Mouse (Mus musculus): Measurements from ENCODE around the gene Hist1h1b. TPM values are rescaled to one million over a fixed set of nuclear protein-coding genes. Genes with fewer than 3 reads are reported as not detected.
A peak's percentile ranks its signal among the peaks of the same experiment; 100 is the strongest.

The Hist1h1b gene
- total RNA-seq, 2 experiments from 2014 or later = 329 to 1,634 TPM

DNA sequence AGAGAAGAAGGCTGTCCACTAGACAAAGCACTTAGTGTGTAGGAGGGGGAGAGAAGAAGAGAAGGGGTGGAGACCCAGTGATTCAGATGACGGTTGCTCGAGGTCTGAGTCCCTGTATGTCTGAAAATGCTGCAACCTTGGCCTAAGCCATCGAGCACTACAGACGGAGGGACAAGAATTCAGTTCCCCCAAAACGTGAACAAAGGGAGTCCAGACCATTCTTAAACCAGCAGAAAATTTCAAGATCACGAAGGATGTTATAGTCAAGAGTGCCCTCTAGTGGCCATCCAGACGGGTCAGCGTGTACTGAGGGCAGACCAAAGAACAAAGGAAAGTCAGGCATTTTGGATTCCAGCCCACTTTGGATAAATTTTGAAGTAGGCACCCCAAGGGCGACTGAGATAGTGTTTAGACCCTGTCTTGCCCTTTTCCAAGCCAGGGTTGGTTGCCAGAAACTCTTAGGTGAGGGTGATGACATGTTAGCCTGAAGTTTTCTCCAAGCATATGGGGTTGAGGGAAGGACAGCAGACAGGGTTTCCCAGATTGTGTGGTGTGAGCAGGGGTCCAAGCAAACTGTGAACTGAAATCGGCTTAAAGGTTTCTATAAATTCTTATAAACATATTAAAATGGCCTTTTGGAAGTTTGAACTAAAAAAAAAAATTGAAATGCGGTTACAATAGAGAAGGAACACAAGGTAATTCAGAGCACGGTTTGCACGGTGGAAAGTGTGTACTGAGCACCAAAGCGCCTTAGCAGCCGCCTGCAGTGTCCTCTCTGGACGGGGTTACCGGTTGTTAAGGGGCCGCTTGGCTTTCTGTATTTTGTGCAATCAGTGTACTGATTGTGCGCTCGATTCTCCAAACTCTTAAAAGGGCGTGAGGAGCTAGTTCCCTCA, 46.2 kb downstream of the Hist1h1b start:
- peak; percentile 71 for ATAC-seq (replicated peaks; ENCODE audit: poor library complexity, severe bottlenecking)

DNA sequence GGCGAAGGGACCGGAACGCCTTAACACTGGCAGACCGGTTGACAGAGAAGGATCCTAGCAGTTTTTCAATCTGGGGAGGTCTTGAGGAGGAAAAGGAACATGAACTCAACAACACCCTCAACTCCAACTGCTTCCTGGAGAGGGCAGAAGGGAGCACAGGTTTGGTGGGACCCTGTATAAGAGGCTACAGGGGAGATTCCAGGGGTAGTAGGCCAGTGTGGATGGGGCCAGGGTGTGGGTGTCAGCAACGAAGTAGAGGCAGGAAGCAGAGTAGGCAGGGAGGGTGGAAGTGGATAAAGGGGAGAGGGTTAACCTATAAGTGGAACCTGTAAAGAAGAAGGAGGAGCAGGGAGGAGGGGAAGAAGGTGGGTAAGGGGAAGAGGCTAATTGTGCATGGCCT, 47.0 kb downstream of the Hist1h1b start:
- ATAC-seq (replicated peaks; ENCODE audit: poor library complexity, severe bottlenecking) = no peak

Other genes starting within 250 kb of the Hist1h1b start
- gene Zkscan8, start 249.5 kb downstream of the Hist1h1b start, total RNA-seq (2014; fragmentation: Nextera tagmentation) = 10.9 TPM in 2 replicates
- 7.3 and 7.8 TPM in 2 replicates for gene Zkscan8, start 249.5 kb downstream of the Hist1h1b start, total RNA-seq (2017)
- not detected in 2 replicates for gene Olfr1366, start 237.8 kb downstream of the Hist1h1b start, total RNA-seq (2014; fragmentation: Nextera tagmentation)
- gene Olfr1366, start 237.8 kb downstream of the Hist1h1b start, total RNA-seq (2017) = not detected in 2 replicates
- not detected in 2 replicates for gene Olfr1535, start 220.7 kb downstream of the Hist1h1b start, total RNA-seq (2014; fragmentation: Nextera tagmentation)
- gene Olfr1535, start 220.7 kb downstream of the Hist1h1b start, total RNA-seq (2017) = not detected in 2 replicates
- not detected in 2 replicates for gene Olfr1364, start 198.9 kb downstream of the Hist1h1b start, total RNA-seq (2014; fragmentation: Nextera tagmentation)
- gene Olfr1364, start 198.9 kb downstream of the Hist1h1b start, total RNA-seq (2017) = not detected in 2 replicates
- gene Olfr1362, start 166.6 kb downstream of the Hist1h1b start, total RNA-seq (2014; fragmentation: Nextera tagmentation) = not detected in 2 replicates
- gene Olfr1362, start 166.6 kb downstream of the Hist1h1b start, total RNA-seq (2017) = not detected in 2 replicates
- not detected in 2 replicates for gene Olfr11, start 138.1 kb downstream of the Hist1h1b start, total RNA-seq (2014; fragmentation: Nextera tagmentation)
- gene Olfr11, start 138.1 kb downstream of the Hist1h1b start, total RNA-seq (2017) = not detected in 2 replicates
- gene Olfr1361, start 117.2 kb downstream of the Hist1h1b start, total RNA-seq (2014; fragmentation: Nextera tagmentation) = not detected in 2 replicates
- not detected in 2 replicates for gene Olfr1361, start 117.2 kb downstream of the Hist1h1b start, total RNA-seq (2017)
- gene Olfr1360, start 103.2 kb downstream of the Hist1h1b start, total RNA-seq (2014; fragmentation: Nextera tagmentation) = not detected in 2 replicates
- not detected in 2 replicates for gene Olfr1360, start 103.2 kb downstream of the Hist1h1b start, total RNA-seq (2017)
- not detected in 2 replicates for gene Olfr1359, start 82.5 kb downstream of the Hist1h1b start, total RNA-seq (2014; fragmentation: Nextera tagmentation)
- gene Olfr1359, start 82.5 kb downstream of the Hist1h1b start, total RNA-seq (2017) = not detected in 2 replicates
- gene Hist1h2bl, start 64.5 kb downstream of the Hist1h1b start, total RNA-seq (2014; fragmentation: Nextera tagmentation) = 210 and 236 TPM in 2 replicates
- gene Hist1h2bl, start 64.5 kb downstream of the Hist1h1b start, total RNA-seq (2017) = 416 and 515 TPM in 2 replicates
- gene Hist1h2ai, start 64.2 kb downstream of the Hist1h1b start, total RNA-seq (2014; fragmentation: Nextera tagmentation) = 17.2 TPM in 1 of 2 replicates, not detected in the other
- 2,072 and 5,185 TPM in 2 replicates for gene Hist1h2ai, start 64.2 kb downstream of the Hist1h1b start, total RNA-seq (2017)
- gene Hist1h3h, start 63.0 kb downstream of the Hist1h1b start, total RNA-seq (2014; fragmentation: Nextera tagmentation) = 4.5 TPM in 1 of 2 replicates, not detected in the other
- 334 and 360 TPM in 2 replicates for gene Hist1h3h, start 63.0 kb downstream of the Hist1h1b start, total RNA-seq (2017)
- 123 and 125 TPM in 2 replicates for gene Hist1h2bm, start 58.6 kb downstream of the Hist1h1b start, total RNA-seq (2014; fragmentation: Nextera tagmentation)
- 554 and 641 TPM in 2 replicates for gene Hist1h2bm, start 58.6 kb downstream of the Hist1h1b start, total RNA-seq (2017)
- gene Hist1h4j, start 45.6 kb downstream of the Hist1h1b start, total RNA-seq (2014; fragmentation: Nextera tagmentation) = 2.1 and 2.5 TPM in 2 replicates
- 277 and 325 TPM in 2 replicates for gene Hist1h4j, start 45.6 kb downstream of the Hist1h1b start, total RNA-seq (2017)
- 143 and 341 TPM in 2 replicates for gene Hist1h4k, start 30.1 kb downstream of the Hist1h1b start, total RNA-seq (2014; fragmentation: Nextera tagmentation)
- 2,272 and 2,398 TPM in 2 replicates for gene Hist1h4k, start 30.1 kb downstream of the Hist1h1b start, total RNA-seq (2017)
- 8.6 and 105 TPM in 2 replicates for gene Hist1h2ak, start 26.8 kb downstream of the Hist1h1b start, total RNA-seq (2014; fragmentation: Nextera tagmentation)
- gene Hist1h2ak, start 26.8 kb downstream of the Hist1h1b start, total RNA-seq (2017) = 1,120 and 1,478 TPM in 2 replicates
- gene Hist1h2bn, start 26.5 kb downstream of the Hist1h1b start, total RNA-seq (2014; fragmentation: Nextera tagmentation) = 168 and 218 TPM in 2 replicates
- 1,437 and 1,878 TPM in 2 replicates for gene Hist1h2bn, start 26.5 kb downstream of the Hist1h1b start, total RNA-seq (2017)
- gene Hist1h3i, start 2.7 kb upstream of the Hist1h1b start, total RNA-seq (2014; fragmentation: Nextera tagmentation) = 73.1 and 153 TPM in 2 replicates
- gene Hist1h3i, start 2.7 kb upstream of the Hist1h1b start, total RNA-seq (2017) = 268 and 310 TPM in 2 replicates
- 8.9 TPM in 1 of 2 replicates, not detected in the other for gene Hist1h2an, start 6.6 kb upstream of the Hist1h1b start, total RNA-seq (2014; fragmentation: Nextera tagmentation)
- gene Hist1h2an, start 6.6 kb upstream of the Hist1h1b start, total RNA-seq (2017) = 984 and 1,144 TPM in 2 replicates
- 8.8 and 28.0 TPM in 2 replicates for gene Hist1h2bp, start 6.8 kb upstream of the Hist1h1b start, total RNA-seq (2014; fragmentation: Nextera tagmentation)
- 41.2 and 55.0 TPM in 2 replicates for gene Hist1h2bp, start 6.8 kb upstream of the Hist1h1b start, total RNA-seq (2017)
- 261 and 279 TPM in 2 replicates for gene Hist1h2bq, start 29.6 kb upstream of the Hist1h1b start, total RNA-seq (2014; fragmentation: Nextera tagmentation)
- gene Hist1h2bq, start 29.6 kb upstream of the Hist1h1b start, total RNA-seq (2017) = 496 and 652 TPM in 2 replicates
- 54.5 TPM in 1 of 2 replicates, not detected in the other for gene Hist1h2ao, start 29.8 kb upstream of the Hist1h1b start, total RNA-seq (2014; fragmentation: Nextera tagmentation)
- gene Hist1h2ao, start 29.8 kb upstream of the Hist1h1b start, total RNA-seq (2017) = 38.4 TPM in 1 of 2 replicates, not detected in the other
- gene Hist1h4m, start 31.1 kb upstream of the Hist1h1b start, total RNA-seq (2014; fragmentation: Nextera tagmentation) = 72.5 and 88.1 TPM in 2 replicates
- gene Hist1h4m, start 31.1 kb upstream of the Hist1h1b start, total RNA-seq (2017) = 1,782 and 2,792 TPM in 2 replicates
- gene Hist1h4n, start 51.6 kb upstream of the Hist1h1b start, total RNA-seq (2014; fragmentation: Nextera tagmentation) = 21.5 and 58.9 TPM in 2 replicates
- 1,825 and 2,129 TPM in 2 replicates for gene Hist1h4n, start 51.6 kb upstream of the Hist1h1b start, total RNA-seq (2017)
- 38.3 and 85.3 TPM in 2 replicates for gene Hist1h2ap, start 52.9 kb upstream of the Hist1h1b start, total RNA-seq (2014; fragmentation: Nextera tagmentation)
- gene Hist1h2ap, start 52.9 kb upstream of the Hist1h1b start, total RNA-seq (2017) = 5,843 and 7,480 TPM in 2 replicates
- 243 and 249 TPM in 2 replicates for gene Hist1h2br, start 53.1 kb upstream of the Hist1h1b start, total RNA-seq (2014; fragmentation: Nextera tagmentation)
- 665 and 823 TPM in 2 replicates for gene Hist1h2br, start 53.1 kb upstream of the Hist1h1b start, total RNA-seq (2017)
- gene Zfp184, start 164.5 kb upstream of the Hist1h1b start, total RNA-seq (2014; fragmentation: Nextera tagmentation) = 13.3 and 15.7 TPM in 2 replicates
- 13.3 and 16.3 TPM in 2 replicates for gene Zfp184, start 164.5 kb upstream of the Hist1h1b start, total RNA-seq (2017)
- not detected in 2 replicates for gene Pom121l2, start 200.6 kb upstream of the Hist1h1b start, total RNA-seq (2014; fragmentation: Nextera tagmentation)
- not detected in 2 replicates for gene Pom121l2, start 200.6 kb upstream of the Hist1h1b start, total RNA-seq (2017)
- gene Prss16, start 229.1 kb upstream of the Hist1h1b start, total RNA-seq (2014; fragmentation: Nextera tagmentation) = 12.8 and 15.1 TPM in 2 replicates
- 8.3 and 9.1 TPM in 2 replicates for gene Prss16, start 229.1 kb upstream of the Hist1h1b start, total RNA-seq (2017)

Measured in granulocyte monocyte progenitor cell, adult 5-6 weeks (primary cell).